18 mouse cellular contexts compared by ENCODE assay signal in the genomic region with DNA sequence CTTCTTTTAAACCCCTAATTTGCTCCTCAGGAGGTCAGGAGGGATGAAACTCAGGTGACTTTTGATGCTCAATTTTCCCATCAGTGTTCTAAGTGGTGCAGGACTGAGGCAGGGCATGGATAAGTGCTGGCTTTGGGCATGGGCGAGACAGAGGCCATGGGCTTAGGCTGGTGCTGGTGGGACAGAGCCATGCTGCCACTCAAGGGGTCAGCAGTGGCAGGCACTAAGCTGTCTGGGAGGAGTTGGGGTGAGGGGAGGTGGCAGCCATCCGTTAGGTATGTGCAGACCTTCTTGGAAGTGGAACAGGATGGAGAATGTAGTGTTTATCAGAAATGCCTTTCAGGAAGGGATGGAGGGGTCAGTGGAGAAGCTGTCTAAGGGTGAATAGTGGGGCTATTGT.
"Had no signal": no experiment of that assay in that cellular context is flagged by ENCODE, and none has a peak within 500 bp of the region (broad histone marks: within the 10 kb centered on the region; RNA-seq: fewer than 3 reads in every experiment).

No protein-coding gene starts in this region.

- H3K27ac ChIP-seq: liver, embryonic 13.5 days; liver, embryonic 15.5 days; lung, embryonic 15.5 days; macrophage; midbrain, embryonic 12.5 days; neural tube, embryonic 12.5 days; stomach, embryonic 15.5 days; stomach, postnatal 0 days had no signal

- H3K4me3 ChIP-seq: liver, embryonic 13.5 days; liver, embryonic 15.5 days; lung, embryonic 15.5 days; midbrain, embryonic 12.5 days; neural tube, embryonic 12.5 days; stomach, embryonic 15.5 days had no signal

- H3K4me1 ChIP-seq: liver, embryonic 13.5 days; liver, embryonic 15.5 days; lung, embryonic 15.5 days; midbrain, embryonic 12.5 days; neural tube, embryonic 12.5 days; stomach, embryonic 15.5 days had no signal

- H3K36me3 ChIP-seq: liver, embryonic 13.5 days; liver, embryonic 15.5 days; lung, embryonic 15.5 days; midbrain, embryonic 12.5 days; neural tube, embryonic 12.5 days; stomach, embryonic 15.5 days had no signal

- ATAC-seq: liver, postnatal 0 days; lung, postnatal 0 days had no signal

- H3K9ac ChIP-seq: liver, embryonic 13.5 days; liver, embryonic 15.5 days; liver, postnatal 0 days; lung, embryonic 15.5 days; midbrain, embryonic 12.5 days; neural tube, embryonic 12.5 days; stomach, embryonic 15.5 days had no signal

- H3K9me3 ChIP-seq: liver, embryonic 13.5 days; liver, embryonic 15.5 days; lung, embryonic 15.5 days; midbrain, embryonic 12.5 days; neural tube, embryonic 12.5 days; stomach, embryonic 15.5 days had no signal

- H3K27me3 ChIP-seq: liver, embryonic 13.5 days; liver, embryonic 15.5 days; lung, embryonic 15.5 days; midbrain, embryonic 12.5 days; neural tube, embryonic 12.5 days; stomach, embryonic 15.5 days had no signal

- H3K4me2 ChIP-seq: liver, embryonic 13.5 days; liver, embryonic 15.5 days; lung, embryonic 15.5 days; midbrain, embryonic 12.5 days; neural tube, embryonic 12.5 days; stomach, embryonic 15.5 days had no signal

- DNase-seq: liver, embryonic 13.5 days; liver, postnatal 0 days; lung, adult 2 months; lung, postnatal 14 days; lung, postnatal 36 days; midbrain, embryonic 14.5 days; right cerebral cortex, postnatal 14 days; thymus, adult 2 months; thymus, postnatal 25 days; thymus, postnatal 4 days had no signal
